9 mouse cellular contexts compared by ENCODE assay signal in genomic region chr17:24139968-24140367, GRCm38 (mm10). TPM values are rescaled to one million over a fixed set of nuclear protein-coding genes. Genes with fewer than 3 reads are reported as not detected.
A peak's percentile ranks its signal among the peaks of the same experiment; 100 is the strongest.
DNase-seq lines count a peak whose midpoint lies in the region; ATAC-seq and TF ChIP-seq lines count a peak whose summit lies in the region.
"Had no signal": no experiment of that assay in that cellular context is flagged by ENCODE, and none has a peak within 500 bp of the region (broad histone marks: within the 10 kb centered on the region; RNA-seq: fewer than 3 reads in every experiment).

No protein-coding gene starts in this region.

- no peaks in the 10 kb centered on the region for H3K27me3 ChIP-seq in kidney, embryonic 14.5 days (ENCODE audit: control insufficient read depth, insufficient read depth, low read length)
- no peaks in the 10 kb centered on the region for H3K27me3 ChIP-seq in embryonic facial prominence, embryonic 10.5 days (replicated peaks; ENCODE audit: low read depth, poor library complexity, severe bottlenecking)
- H3K27me3 ChIP-seq in hindbrain, postnatal 0 days (ENCODE audit: insufficient read depth, low read length), result no peaks in the 10 kb centered on the region
- no peaks in the 10 kb centered on the region for H3K27me3 ChIP-seq in midbrain, embryonic 15.5 days (replicated peaks)

- H3K4me3 ChIP-seq in kidney, embryonic 14.5 days (ENCODE audit: low read length), result peak overlapping the region; percentile 99; the same call in 1 of the 2 replicates
- peak overlapping the region; percentile 96 for H3K4me3 ChIP-seq in embryonic facial prominence, embryonic 10.5 days
- 0 out of 2 replicates have a peak overlapping the region, but pooled peaks have one; percentile 97 for H3K4me3 ChIP-seq in hindbrain, postnatal 0 days (ENCODE audit: low read length)
- H3K4me3 ChIP-seq in midbrain, embryonic 15.5 days, result peak overlapping the region; percentile 79

- no peak for DNase-seq in kidney, adult 9 months
- DNase-seq in embryonic facial prominence, embryonic 10.5 days (ENCODE audit: low spot score), result no peak
- DNase-seq in hindbrain, postnatal 0 days (ENCODE audit: low spot score), result no peak
- DNase-seq in right cerebral cortex, postnatal 36 days (ENCODE audit: low spot score in 2 of 2), result no peak
- no peak for DNase-seq in urinary bladder, postnatal 14 days (ENCODE audit: low spot score)
- DNase-seq: layer of hippocampus, postnatal 36 days had no signal

- no peak for TF ChIP-seq CTCF in hindbrain, postnatal 0 days (IDR thresholded peaks at IDR 0.05; ENCODE audit: low read depth)

- WGBS in kidney, embryonic 14.5 days, result 85% methylated on average over 4 of the region's 4 CpGs
- 95% methylated on average over 4 of the region's 4 CpGs for WGBS in embryonic facial prominence, embryonic 10.5 days
- WGBS in hindbrain, postnatal 0 days, result 90% methylated on average over 4 of the region's 4 CpGs
- WGBS in midbrain, embryonic 15.5 days, result 93% methylated on average over 4 of the region's 4 CpGs

- ATAC-seq in kidney, embryonic 14.5 days (ENCODE audit: low FRiP score, low TSS enrichment), result no peak
- no peak for ATAC-seq in hindbrain, postnatal 0 days
- no peak for ATAC-seq in midbrain, embryonic 15.5 days (replicated peaks)
- ATAC-seq in activated CD4-positive, CD25-positive, alpha-beta regulatory T cell, adult 4 months, result no peak

- no peak overlapping the region for H3K27ac ChIP-seq in kidney, embryonic 14.5 days (ENCODE audit: low read depth, low read length)
- H3K27ac ChIP-seq in embryonic facial prominence, embryonic 10.5 days (replicated peaks), result no peak overlapping the region
- no peak overlapping the region for H3K27ac ChIP-seq in hindbrain, postnatal 0 days
- H3K27ac ChIP-seq in midbrain, embryonic 15.5 days, result no peak overlapping the region

- H3K4me2 ChIP-seq in kidney, embryonic 14.5 days (replicated peaks; ENCODE audit: low read depth, low read length), result peak overlapping the region; percentile 74
- peak overlapping the region; percentile 94 for H3K4me2 ChIP-seq in hindbrain, postnatal 0 days (ENCODE audit: low read depth, low read length)
- peak overlapping the region; percentile 90 for H3K4me2 ChIP-seq in midbrain, embryonic 15.5 days

- H3K4me1 ChIP-seq in kidney, embryonic 14.5 days (ENCODE audit: control insufficient read depth, insufficient read depth, low read length), result peaks cover 9% of the 10 kb centered on the region
- H3K4me1 ChIP-seq in embryonic facial prominence, embryonic 10.5 days, result peaks cover 23% of the 10 kb centered on the region
- peaks cover 8% of the 10 kb centered on the region; the same call in 1 of the 2 replicates for H3K4me1 ChIP-seq in hindbrain, postnatal 0 days (ENCODE audit: insufficient read depth, low read length)
- H3K4me1 ChIP-seq in midbrain, embryonic 15.5 days, result peaks cover 33% of the 10 kb centered on the region

- no peaks in the 10 kb centered on the region for H3K9me3 ChIP-seq in kidney, embryonic 14.5 days (ENCODE audit: control insufficient read depth, low read length)
- no peaks in the 10 kb centered on the region for H3K9me3 ChIP-seq in embryonic facial prominence, embryonic 10.5 days
- no peaks in the 10 kb centered on the region for H3K9me3 ChIP-seq in hindbrain, postnatal 0 days (ENCODE audit: low read length)
- H3K9me3 ChIP-seq in midbrain, embryonic 15.5 days, result no peaks in the 10 kb centered on the region

- H3K9ac ChIP-seq in kidney, embryonic 14.5 days (ENCODE audit: low read depth, low read length), result peak overlapping the region; percentile 92; the same call in 1 of the 2 replicates
- H3K9ac ChIP-seq in hindbrain, postnatal 0 days (replicated peaks; ENCODE audit: low read length), result no peak overlapping the region
- H3K9ac ChIP-seq in midbrain, embryonic 15.5 days, result no peak overlapping the region; the same call in 1 of the 2 replicates

- no peaks in the 10 kb centered on the region for H3K36me3 ChIP-seq in kidney, embryonic 14.5 days (ENCODE audit: control insufficient read depth, insufficient read depth, low read length)
- H3K36me3 ChIP-seq in embryonic facial prominence, embryonic 10.5 days (replicated peaks), result 0 out of 2 replicates have a peak, but pooled peaks cover 2% of the 10 kb centered on the region
- no peaks in the 10 kb centered on the region for H3K36me3 ChIP-seq in hindbrain, postnatal 0 days (ENCODE audit: insufficient read depth, low read length)
- H3K36me3 ChIP-seq in midbrain, embryonic 15.5 days (replicated peaks), result no peaks in the 10 kb centered on the region

RNA-seq across cellular contexts. Expression of gene Pdpk1, which starts 10.8 kb away (rescaled TPM):
- 29.3 and 44.0 TPM in 2 replicates for polyA plus RNA-seq in kidney, embryonic 14.5 days (2014; fragmentation: Nextera tagmentation; extraction: Ambion mirVana)
- polyA plus RNA-seq in embryonic facial prominence, embryonic 10.5 days (2016; fragmentation: Nextera tagmentation; extraction: Ambion mirVana), result 30.4 and 30.9 TPM in 2 replicates
- total RNA-seq in hindbrain, postnatal 0 days (2014; rRNA removed), result 49.2 and 54.1 TPM in 2 replicates
- 51.4 and 56.3 TPM in 2 replicates for polyA plus RNA-seq in hindbrain, postnatal 0 days (2015; fragmentation: Nextera tagmentation; extraction: Ambion mirVana)
- polyA plus RNA-seq in midbrain, embryonic 15.5 days (2015; fragmentation: Nextera tagmentation; extraction: Ambion mirVana), result 69.8 and 75.5 TPM in 2 replicates
- polyA plus RNA-seq in activated CD4-positive, CD25-positive, alpha-beta regulatory T cell, adult 4 months (2017; shearing (Covaris generic)), result 10 to 100 TPM; 43.3 to 47.7 TPM

RNA-seq across cellular contexts. Expression of gene Amdhd2, which starts 23.6 kb away (rescaled TPM):
- polyA plus RNA-seq in kidney, embryonic 14.5 days (2014; fragmentation: Nextera tagmentation; extraction: Ambion mirVana), result 33.0 and 37.5 TPM in 2 replicates
- polyA plus RNA-seq in embryonic facial prominence, embryonic 10.5 days (2016; fragmentation: Nextera tagmentation; extraction: Ambion mirVana), result 44.6 and 50.0 TPM in 2 replicates
- total RNA-seq in hindbrain, postnatal 0 days (2014; rRNA removed), result 42.0 and 53.0 TPM in 2 replicates
- polyA plus RNA-seq in hindbrain, postnatal 0 days (2015; fragmentation: Nextera tagmentation; extraction: Ambion mirVana), result 38.4 and 40.0 TPM in 2 replicates
- 32.1 and 39.6 TPM in 2 replicates for polyA plus RNA-seq in midbrain, embryonic 15.5 days (2015; fragmentation: Nextera tagmentation; extraction: Ambion mirVana)
- 10 to 100 TPM; 23.1 to 34.5 TPM for polyA plus RNA-seq in activated CD4-positive, CD25-positive, alpha-beta regulatory T cell, adult 4 months (2017; shearing (Covaris generic))

RNA-seq across cellular contexts. Expression of gene Atp6v0c, which starts 29.5 kb away (rescaled TPM):
- 528 and 578 TPM in 2 replicates for polyA plus RNA-seq in kidney, embryonic 14.5 days (2014; fragmentation: Nextera tagmentation; extraction: Ambion mirVana)
- polyA plus RNA-seq in embryonic facial prominence, embryonic 10.5 days (2016; fragmentation: Nextera tagmentation; extraction: Ambion mirVana), result 422 and 435 TPM in 2 replicates
- total RNA-seq in hindbrain, postnatal 0 days (2014; rRNA removed), result 780 and 854 TPM in 2 replicates
- polyA plus RNA-seq in hindbrain, postnatal 0 days (2015; fragmentation: Nextera tagmentation; extraction: Ambion mirVana), result 2,172 and 2,275 TPM in 2 replicates
- 1,357 and 1,392 TPM in 2 replicates for polyA plus RNA-seq in midbrain, embryonic 15.5 days (2015; fragmentation: Nextera tagmentation; extraction: Ambion mirVana)
- 100 to 1,000 TPM; 152 to 192 TPM for polyA plus RNA-seq in activated CD4-positive, CD25-positive, alpha-beta regulatory T cell, adult 4 months (2017; shearing (Covaris generic))
